Mouse (Mus musculus): ENCODE measurements around the gene Heatr4.
A peak's percentile ranks its signal among the peaks of the same experiment; 100 is the strongest.
"Not testable (repeated sequence)": the region's sequence is repeated elsewhere in the genome, so short reads cannot be mapped to it uniquely, and the experiment has no call there.

The Heatr4 gene

GRCm38 (mm10) chr12:83938592-83938991 is 46.1 kb downstream of the Heatr4 start:
- not testable (repeated sequence) for DNase-seq (ENCODE audit: low spot score in 2 of 2)

GRCm38 (mm10) chr12:83937600-83937999 is 47.1 kb downstream of the Heatr4 start:
- no peak for DNase-seq (ENCODE audit: low spot score in 2 of 2)

GRCm38 (mm10) chr12:83929186-83929804 is 55.4 kb downstream of the Heatr4 start:
- no peak for DNase-seq (ENCODE audit: low spot score in 2 of 2)

- DNase-seq (ENCODE audit: low spot score in 2 of 2), result no peak
These were observed 56.9 kb downstream of the Heatr4 start for GRCm38 (mm10) chr12:83927747-83928146.

GRCm38 (mm10) chr12:83926061-83926460 is 58.6 kb downstream of the Heatr4 start:
- DNase-seq (ENCODE audit: low spot score in 2 of 2), result no peak

- DNase-seq (ENCODE audit: low spot score in 2 of 2), result no peak
These were observed 59.4 kb downstream of the Heatr4 start for GRCm38 (mm10) chr12:83925160-83925703.

- DNase-seq (ENCODE audit: low spot score in 2 of 2), result no peak
These were observed 60.3 kb downstream of the Heatr4 start for GRCm38 (mm10) chr12:83924332-83924731.

- DNase-seq (ENCODE audit: low spot score in 2 of 2), result no peak
These were observed 61.2 kb downstream of the Heatr4 start for GRCm38 (mm10) chr12:83923486-83923859.

- no peak for DNase-seq (ENCODE audit: low spot score in 2 of 2)
These were observed 61.7 kb downstream of the Heatr4 start for GRCm38 (mm10) chr12:83922724-83923485.

GRCm38 (mm10) chr12:83921535-83922381 is 62.9 kb downstream of the Heatr4 start, which contains the start of gene Numb:
Numb (minus strand) TSS chr12:83921934.
- DNase-seq (ENCODE audit: low spot score in 2 of 2), result peak; percentile 91 to 98

GRCm38 (mm10) chr12:83920721-83921441 is 63.8 kb downstream of the Heatr4 start:
- peak in 1 of 2 experiments; percentile 19 for DNase-seq (ENCODE audit: low spot score in 2 of 2)

- DNase-seq (ENCODE audit: low spot score in 2 of 2), result no peak
These were observed 67.8 kb downstream of the Heatr4 start for GRCm38 (mm10) chr12:83916884-83917283.

GRCm38 (mm10) chr12:83914797-83915196 is 69.9 kb downstream of the Heatr4 start:
- DNase-seq (ENCODE audit: low spot score in 2 of 2), result no peak

GRCm38 (mm10) chr12:83914202-83914740 is 70.4 kb downstream of the Heatr4 start:
- no peak for DNase-seq (ENCODE audit: low spot score in 2 of 2)

- DNase-seq (ENCODE audit: low spot score in 2 of 2), result no peak
These were observed 74.2 kb downstream of the Heatr4 start for GRCm38 (mm10) chr12:83910451-83910850.
